Mouse (Mus musculus): ENCODE measurements around the gene Oaz1.
"Not testable (repeated sequence)": the region's sequence is repeated elsewhere in the genome, so short reads cannot be mapped to it uniquely, and the experiment has no call there.

Gene Oaz1

DNA sequence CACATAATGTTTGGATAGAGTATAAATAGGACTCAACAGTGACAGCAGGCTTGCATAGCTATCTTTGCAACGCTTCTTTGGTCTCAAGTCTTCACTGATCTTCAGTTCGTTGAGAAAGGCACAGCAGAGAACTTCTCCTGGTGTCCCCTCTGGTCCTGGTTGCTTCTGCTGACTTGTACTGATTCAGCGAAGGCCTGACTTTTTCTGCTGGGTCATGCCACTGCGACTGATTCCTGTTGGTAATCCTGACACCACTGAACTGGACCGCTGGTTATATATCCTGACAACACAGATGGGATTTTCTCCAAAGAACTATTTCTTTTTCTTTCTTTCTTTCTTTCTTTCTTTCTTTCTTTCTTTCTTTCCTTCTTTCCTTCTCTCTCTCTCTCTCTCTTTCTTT, 3.9 kb upstream of the Oaz1 start:
- no peak for DNase-seq (ENCODE audit: low spot score in 2 of 2)

DNA sequence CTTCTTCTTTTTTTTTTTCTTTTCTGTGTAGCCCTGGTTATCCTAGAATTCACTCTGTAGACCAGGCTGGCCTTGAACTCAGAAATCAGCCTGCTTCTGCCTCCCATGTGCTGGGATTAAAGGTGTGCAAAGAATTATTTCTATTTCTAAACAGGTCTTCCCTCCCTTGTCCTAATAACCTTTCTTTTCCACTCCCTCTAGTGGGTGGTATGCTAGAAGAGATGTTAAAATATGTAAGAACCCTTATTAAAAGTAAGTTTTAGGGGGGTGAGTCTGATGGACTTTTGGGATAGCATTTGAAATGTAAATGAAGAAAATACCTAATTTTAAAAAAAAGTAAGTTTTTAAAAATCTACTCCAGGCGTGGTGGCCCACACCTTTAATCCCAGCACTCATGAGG, 3.1 kb upstream of the Oaz1 start:
- no peak for DNase-seq (ENCODE audit: low spot score in 2 of 2)

DNA sequence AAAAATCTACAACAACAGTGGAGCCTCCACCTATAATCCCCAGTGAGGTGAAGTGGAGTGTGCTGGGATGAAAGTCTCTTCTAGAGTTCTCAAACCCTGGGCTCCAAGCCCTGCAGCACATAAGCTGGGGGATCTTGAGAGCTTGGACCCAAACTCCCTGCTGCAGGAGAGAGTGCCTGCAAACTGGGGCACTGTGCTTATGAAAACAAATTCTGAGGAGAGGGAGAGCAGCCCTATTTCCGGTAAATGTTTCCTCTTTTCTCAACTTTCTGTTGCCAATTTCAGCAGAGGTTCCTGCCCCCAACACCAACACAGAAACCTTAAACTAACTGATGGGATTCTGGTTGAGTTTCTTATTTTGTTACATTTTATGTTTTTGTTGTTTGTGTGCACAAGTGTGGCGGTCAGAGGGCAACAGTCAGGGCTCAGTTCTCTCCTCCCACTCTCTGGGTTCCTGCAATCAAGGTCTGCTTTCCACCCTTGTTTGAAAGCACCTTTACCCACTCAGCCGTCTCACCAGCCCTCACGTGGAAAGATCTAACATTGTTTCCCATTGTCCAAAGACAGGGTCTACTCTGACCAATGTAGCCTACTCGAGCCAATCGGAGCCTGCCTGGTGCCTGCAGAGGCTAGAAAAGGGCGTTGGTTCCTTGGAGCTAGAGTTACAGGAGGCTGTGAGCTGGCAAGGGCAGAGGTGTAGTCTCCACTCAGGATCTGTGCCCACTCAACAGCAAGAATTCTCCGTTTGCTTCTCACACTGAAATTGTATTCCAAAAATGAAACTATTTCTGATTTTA, 2.4 kb upstream of the Oaz1 start:
- DNase-seq (ENCODE audit: low spot score in 2 of 2), result no peak

DNA sequence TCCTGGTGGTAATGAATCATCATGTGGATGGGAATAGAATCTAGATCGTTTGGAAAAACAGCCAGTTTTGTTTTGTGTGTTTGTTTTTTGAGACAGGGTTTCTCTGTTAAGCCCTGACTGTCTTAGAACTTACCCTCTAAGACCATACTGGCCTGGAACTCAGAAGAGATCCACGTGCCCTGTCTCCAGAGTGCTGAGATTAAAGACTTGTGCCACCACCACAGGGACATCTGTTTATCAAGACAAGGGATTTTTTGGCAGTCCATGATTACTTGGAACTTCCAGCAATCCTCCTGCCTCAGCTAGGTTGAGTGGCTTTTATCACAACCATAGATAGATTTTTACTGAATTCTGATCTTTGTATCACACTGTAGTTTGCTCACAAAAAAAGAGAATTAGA, 1.6 kb upstream of the Oaz1 start:
- no peak for DNase-seq (ENCODE audit: low spot score in 2 of 2)

DNA sequence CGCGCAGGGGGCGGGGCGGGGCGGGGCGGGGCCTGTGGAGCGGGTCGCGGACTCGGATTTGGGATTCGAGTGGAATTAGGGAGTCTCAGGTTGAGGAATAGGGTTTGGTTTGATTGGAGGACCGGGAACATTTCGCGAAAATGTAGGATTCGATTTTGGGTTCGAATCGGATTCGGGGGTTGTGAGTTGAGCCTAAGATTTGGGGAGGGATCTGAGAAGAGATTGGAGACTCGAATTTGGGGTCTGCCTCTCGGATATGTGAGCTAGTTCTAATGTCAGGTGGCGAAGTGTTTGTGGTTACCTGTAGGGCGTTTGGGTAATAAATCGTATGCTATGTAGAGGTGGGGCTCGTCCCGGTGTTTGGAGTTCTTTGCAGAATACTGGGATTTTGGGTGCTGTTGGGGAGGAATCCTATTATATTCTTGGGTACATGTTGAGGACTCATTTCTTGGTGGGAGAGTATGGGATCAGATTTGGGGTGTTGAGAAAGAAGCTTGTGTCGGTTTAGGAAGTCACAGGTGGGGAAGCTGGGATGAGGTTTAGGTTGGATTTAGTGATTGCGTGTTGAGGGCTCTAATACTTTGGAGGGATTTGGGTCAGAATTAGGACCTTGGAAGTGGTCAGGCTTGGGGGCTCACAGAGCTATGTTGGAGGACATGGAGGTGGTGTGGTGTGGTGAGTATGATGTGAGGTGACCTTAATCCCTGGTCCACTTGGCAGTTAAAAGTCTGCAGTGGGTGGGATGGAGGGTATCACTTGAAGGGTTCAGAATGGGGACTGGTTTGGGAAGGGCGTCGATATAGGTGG, 810 bp downstream of the Oaz1 start:
- no peak for DNase-seq (ENCODE audit: low spot score in 2 of 2)

DNA sequence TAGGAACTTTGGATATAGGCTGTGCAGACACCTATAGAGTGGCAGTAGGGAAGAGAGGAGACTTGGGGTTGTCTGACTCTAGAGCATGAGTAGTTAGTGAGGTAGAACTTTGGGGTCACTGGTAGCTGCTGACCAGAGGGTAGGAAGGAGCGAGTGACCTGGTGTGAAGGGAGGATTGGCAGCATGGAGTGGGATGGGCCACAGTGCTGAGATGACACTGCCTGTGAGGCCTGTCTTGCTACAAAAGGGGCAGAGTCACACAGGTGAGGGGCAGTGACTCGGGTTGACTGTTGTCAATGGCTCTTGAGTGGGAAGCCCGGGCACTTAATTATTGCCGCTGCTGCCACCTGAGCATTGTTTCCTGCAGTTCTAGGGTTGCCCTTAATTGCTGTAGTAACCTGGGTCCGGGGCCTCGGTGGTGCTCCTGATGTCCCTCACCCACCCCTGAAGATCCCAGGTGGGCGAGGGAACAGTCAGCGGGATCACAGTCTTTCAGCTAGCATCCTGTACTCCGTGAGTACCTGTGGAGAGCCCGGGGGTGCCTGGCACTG, 1.5 kb downstream of the Oaz1 start:
- DNase-seq (ENCODE audit: low spot score in 2 of 2), result no peak

DNA sequence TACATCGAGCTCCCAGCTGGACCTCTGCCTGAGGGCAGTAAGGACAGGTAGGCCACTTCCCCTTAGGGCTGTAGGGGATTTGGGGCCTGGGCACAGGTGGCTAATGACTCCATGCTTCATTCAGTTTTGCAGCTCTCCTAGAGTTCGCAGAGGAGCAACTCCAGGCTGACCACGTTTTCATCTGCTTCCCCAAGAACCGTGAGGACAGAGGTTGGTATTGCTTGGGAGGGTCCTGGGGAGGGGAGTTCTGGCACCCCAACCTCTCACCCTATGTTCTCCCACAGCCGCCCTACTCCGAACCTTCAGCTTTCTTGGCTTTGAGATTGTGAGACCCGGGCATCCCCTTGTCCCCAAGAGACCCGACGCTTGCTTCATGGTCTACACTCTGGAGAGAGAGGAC, 2.1 kb downstream of the Oaz1 start:
- not testable (repeated sequence) for DNase-seq (ENCODE audit: low spot score in 2 of 2)

DNA sequence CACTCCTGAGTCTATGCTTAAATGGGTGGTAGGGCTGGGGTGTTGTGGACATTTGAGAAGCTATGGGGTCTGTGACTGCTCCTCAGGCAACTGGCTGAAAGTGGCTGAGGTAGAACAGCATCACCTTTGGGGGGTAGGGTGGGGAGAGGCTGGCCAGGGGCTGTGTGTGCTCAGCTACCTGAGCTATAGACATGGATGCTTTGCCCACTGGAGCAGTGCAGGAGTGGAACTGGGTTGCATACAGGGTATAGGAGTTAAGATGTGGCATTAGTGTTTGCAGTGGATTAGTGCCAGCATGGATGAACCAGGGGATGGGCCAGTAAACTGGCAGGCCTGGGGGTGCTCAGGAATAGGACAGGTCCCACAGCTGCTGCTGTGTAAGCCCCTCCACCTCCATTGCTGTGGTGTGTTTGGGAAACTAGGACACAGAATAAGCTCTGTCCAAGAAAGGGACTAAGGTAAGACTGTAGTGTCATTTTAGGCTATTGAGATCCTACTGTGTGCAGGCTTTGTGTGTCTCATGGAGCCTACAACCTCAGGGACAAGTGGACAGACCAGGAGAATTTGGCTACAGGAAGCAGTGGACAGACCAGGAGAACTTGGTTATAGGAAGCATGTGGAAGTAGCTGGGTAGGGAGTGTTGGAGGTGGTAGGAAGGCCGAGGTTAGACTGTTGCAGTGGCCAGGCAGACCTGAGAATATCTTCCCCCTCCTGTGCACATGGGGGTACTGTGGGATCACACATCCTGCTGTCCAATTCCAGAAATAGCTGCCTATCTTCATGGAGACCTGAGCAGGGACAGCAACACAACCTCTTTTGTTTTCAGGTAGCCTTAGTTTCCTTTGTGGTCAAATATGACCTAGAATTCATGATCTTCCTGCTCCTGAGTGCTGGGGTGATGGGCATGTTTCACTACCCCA, 3.2 kb downstream of the Oaz1 start:
- DNase-seq (ENCODE audit: low spot score in 2 of 2), result no peak

DNA sequence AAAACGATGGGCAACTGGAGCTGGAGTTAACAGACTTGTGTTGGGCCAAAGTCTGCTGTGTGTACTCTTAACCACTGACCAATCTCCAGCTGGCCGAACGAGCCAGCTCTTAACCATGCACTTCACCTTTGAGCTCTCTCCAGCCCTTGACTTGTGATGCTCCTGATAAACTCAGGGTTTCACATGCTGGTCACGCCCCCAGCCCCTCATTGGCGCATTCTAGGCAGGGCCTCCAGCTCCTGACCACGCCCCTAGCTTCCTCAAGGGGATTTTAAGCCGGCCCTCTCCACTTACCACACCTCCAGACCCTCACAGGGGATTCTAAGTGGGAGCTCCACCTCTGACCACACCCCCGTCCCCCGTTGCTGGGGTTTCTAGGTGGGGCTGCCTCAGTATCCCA, 4.7 kb downstream of the Oaz1 start:
- DNase-seq (ENCODE audit: low spot score in 2 of 2), result no peak

DNA sequence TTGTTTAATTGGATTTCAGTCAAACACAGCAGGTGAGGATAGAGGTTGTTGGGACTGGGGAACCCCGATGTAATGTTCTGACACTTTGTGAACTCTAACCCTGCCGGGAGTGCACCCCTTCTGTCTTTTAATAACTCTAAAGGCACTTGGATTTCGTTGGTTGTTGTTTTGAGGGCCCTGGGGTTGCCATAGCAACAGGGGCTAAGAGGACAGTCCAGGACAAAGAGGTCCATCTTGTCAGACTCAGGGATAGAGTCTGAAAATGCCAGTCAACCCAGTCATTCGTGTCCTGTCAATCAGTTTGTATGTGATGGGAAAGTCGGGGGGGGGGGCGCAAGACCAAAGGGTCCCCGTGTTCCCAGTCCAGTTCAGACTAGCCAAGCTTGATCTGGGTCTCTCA, 6.4 kb downstream of the Oaz1 start:
- no peak for DNase-seq (ENCODE audit: low spot score in 2 of 2)

DNA sequence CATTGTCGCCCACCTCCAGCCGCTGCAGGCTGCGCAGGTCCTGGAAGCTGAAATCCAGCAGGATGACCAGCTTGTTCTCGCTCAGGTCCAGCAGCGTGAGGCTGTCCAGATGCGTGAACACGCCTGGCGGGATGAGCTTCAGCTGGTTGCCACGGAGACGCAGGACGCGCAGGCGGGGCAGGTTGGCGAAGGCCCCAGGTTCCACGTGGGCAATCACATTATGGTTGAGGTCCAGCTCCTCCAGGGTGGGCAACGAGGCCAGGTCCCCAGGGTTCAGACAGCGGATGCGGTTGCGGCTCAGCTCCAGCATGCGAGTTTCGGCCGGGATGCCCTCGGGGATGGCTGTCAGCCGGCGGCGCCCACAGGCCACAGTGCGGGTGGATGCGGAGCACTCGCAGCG, 9.2 kb downstream of the Oaz1 start:
- no peak for DNase-seq (ENCODE audit: low spot score in 2 of 2)

DNA sequence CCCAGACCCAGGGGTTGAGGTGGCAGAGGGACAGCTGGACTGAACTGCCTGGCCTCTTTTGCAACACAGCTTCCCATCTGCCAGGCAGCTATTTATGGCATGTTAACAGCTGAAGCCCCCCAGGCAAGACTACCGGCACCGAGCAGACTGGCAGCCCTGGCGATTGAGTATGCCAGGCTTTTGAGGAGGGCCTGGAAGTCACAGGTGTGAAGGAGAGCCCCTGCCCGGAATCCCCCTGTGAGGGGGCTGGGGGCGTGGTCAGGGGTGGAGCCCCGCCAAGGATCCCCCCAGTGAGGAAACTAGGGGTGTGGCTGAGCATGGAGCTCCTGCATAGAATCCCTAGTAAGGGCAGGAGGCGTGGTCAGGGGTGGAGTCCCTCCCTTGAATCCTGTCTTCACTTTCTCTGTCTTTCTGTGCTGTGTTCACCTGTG, 10.5 kb downstream of the Oaz1 start:
- DNase-seq (ENCODE audit: low spot score in 2 of 2), result no peak

DNA sequence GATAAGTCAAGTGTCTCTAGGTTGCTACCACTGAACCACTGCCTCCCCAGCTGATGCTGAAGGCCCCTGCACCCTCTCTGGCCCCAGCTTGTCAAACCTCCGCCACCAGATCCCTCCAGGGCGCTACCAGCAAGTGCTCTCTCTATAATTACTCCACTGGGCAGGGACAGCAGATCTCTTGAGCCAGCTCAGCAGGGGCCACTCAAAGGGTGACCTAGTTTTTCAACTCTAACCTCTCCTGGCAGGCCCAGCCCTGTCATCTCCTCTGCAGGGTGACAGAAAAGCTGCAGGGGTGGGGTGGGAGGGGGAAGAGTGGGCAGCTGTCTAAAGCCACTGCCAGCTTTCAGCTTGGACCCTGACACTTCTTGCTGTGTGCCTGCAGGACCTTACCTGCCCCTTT, 11.4 kb downstream of the Oaz1 start:
- DNase-seq (ENCODE audit: low spot score in 2 of 2), result no peak

DNA sequence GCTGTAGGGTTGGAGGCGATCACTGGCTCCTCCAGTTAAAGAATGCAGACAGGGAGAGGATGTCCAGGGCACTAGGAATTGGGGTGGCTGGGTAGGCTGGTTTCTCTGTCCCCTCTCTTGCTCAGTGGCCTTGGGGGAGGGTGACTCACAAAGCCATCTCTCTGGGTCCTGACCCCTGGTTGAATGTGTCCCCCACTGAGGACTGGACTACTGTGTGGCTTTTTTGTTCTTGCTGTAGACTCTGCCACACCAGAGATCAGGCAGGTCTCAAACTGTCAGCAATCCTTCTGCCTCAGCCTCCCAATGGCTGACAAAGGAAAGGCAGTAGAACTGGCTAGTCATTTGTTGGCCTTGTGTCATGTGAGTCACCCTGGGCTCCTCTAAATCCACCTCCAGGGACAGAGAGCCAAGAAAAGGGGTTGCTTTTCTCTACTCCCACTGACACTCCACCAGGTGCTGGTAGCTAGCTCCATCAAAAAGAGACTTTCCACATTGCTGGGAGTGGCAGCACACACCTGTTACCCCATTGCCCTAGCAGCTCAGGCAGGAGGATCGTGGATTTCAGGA, 12.0 kb downstream of the Oaz1 start:
- DNase-seq (ENCODE audit: low spot score in 2 of 2), result no peak

DNA sequence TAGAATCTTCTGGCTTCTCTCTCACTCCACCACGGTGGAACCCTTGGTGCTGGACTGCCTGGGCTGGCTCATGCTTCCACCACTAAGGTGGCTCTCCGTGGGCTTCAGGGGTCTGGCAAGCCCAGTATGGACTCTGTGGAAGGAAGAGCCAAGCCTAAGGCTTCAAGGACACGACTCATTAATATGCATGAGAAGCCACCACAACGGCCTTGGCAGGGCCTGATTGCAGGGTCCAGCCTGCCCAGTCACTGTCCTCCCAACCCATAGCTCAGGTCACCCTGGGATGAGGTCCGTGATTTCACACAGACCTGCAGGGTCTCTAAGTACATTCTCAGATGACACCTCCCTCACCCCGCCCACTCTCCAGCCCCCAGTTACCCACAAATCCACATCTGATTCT, 13.4 kb downstream of the Oaz1 start:
- DNase-seq (ENCODE audit: low spot score in 2 of 2), result no peak

DNA sequence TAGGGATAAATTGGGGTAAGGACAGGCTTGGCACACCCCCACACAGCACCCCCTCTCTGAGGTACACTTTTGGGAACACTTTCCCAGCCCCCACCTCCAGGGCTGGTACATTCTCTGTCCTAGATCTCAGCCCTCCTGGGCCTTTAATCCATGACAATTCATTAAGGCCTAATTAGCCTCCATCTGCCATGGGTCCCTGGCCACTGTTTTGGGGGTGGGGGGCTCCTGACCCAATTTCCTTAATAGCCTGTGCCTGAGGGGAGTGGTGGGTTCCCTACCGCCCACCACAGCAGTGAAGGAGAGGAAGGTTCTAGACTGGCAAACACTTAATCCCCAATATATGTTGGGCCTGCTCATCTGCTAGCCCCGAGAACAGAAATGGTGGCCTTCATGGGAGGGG, 15.2 kb downstream of the Oaz1 start:
- no peak for DNase-seq (ENCODE audit: low spot score in 2 of 2)

DNA sequence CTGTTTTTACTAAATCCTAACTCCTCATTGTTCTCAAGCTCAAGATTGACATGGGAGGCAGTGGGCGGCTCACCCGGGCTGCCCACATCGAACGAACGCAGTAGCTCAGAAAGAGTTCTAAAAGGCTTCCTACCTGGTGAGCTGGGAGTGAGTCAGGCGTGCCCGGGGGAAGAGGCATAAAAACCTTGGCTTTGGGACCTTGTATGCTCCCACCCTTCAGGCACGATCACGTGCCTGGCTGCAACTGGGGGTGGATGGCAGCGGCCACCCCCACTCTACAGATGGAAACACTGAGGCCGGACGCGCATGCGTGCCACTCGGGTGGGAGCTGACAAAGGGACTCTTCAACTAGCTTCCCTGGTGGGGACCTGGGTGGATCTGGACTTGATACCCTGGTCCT, 15.9 kb downstream of the Oaz1 start:
- no peak for DNase-seq (ENCODE audit: low spot score in 2 of 2)

DNA sequence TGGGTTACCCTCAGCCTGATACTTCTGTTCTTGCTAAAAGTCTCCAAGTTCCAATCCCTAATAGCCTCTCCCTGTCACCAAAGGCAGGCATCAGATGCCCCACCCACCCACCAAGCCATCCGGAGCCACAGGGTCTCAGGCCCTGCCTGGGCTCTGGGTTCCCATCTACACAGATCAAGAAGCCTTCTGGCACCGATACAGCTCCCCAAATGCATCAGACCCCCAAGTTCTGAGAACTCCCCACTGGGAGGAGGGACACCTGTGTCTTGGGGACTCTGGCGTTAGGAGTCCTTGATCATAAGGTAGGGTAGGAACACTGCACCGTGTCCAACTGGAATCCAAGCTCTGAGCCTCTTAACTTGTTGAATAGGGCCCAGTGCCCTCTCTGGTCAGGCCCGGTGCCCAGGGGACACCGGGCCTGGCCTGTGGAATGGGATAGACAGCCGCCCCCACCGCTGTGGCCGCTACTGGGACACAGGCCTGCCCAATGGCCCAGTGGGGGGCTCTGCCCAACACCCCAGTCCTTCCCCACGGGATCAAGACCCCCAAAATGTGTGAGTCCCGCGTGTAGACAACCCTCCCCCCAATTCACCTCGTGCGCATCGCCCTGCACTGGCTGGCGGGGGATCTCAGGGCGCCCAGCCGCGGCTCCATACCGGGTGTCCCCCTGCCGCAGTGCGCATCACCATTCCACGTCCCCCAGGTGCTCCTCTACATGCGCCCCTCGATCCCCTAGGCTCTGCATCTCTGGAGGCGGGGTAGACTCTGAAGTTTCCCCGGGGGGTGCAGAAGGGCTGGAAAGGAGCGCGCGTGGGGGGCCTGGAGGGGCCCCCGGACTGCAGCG, 16.9 kb downstream of the Oaz1 start:
- DNase-seq (ENCODE audit: low spot score in 2 of 2), result no peak

DNA sequence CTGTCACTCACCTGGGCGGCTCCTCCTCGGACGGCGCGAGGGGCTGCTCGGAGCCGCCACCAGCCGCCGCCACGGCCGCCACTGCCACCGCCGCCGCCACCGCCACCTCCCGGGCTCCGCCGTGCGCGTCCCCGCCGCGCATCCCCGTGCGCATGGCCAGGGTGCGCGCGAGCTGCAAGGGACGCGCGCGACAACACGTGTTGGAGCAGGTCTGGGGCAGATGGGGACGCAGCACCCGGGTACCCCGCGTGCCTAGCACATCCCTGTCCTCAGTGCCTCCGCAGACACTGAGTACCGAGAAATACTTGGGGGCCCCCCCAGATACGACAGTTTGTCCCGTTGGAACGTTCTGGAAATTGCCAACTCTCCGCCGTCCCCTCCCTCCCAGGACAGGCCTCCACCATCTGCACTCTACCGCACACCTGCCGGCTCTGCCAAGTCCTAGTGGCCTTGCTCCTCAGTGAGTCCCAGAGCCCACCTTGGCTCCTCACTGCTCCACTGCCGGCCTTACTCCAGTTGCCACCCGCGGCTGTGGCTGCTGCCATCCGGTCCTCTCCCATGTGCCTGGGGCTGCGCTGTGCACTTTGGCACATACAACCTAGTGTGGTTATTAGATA, 17.6 kb downstream of the Oaz1 start, which contains the start of gene Lingo3:
Gene Lingo3 (minus strand): TSS at position 109 of the 617 bp plus-strand sequence.
- DNase-seq (ENCODE audit: low spot score in 2 of 2), result no peak

DNA sequence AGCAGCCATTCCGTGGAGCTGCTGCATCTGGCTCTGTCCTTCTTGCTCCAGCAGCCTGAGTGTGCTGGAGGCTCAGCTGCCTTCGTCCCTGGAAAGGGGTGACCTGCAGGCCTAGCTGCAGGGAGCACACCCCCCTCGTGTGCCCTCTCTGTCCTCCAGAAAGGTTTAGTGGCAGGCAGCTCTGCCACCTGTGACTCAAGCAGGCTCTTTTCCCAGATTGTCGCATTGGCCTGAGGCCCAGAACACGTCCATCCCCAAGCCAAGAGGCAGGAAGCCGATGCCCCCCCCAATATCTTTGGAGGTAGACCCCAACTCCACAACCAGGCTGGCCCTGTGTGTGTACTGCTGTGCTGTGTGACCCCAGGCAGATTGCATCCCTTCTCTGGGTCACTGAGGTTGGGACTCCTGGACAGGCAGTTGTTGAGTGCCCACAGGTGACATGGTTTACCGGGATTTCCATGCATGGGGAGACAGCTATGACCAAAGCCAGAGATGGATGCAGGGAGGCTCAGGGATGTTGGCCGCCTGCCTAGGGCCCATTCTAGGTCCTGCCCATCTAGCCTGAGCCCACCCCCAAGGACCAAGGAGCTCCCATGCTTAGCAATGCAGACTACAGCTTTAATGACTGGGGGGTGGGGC, 18.7 kb downstream of the Oaz1 start:
- no peak for DNase-seq (ENCODE audit: low spot score in 2 of 2)
